Mouse (Mus musculus) macrophage (primary cell): ENCODE measurements around the gene Krt36. TPM values are rescaled to one million over a fixed set of nuclear protein-coding genes. Genes with fewer than 3 reads are reported as not detected.

ENCODE experiments used
- H3K27ac ChIP-seq: fragments of 350-480 bp; formaldehyde crosslinking; 2 replicates; pipeline ENCODE4 v1.9.0; 2021
- H3K36me3 ChIP-seq: fragments of 350-480 bp; formaldehyde crosslinking; 2 replicates; pipeline ENCODE4 v1.9.0; 2021; ENCODE audit errors: inconsistent target
- H3K4me3 ChIP-seq: fragments of 350-480 bp; formaldehyde crosslinking; 2 replicates; pipeline ENCODE4 v1.9.0; 2021; ENCODE audit errors: inconsistent target
- H3K79me2 ChIP-seq: fragments of 350-480 bp; formaldehyde crosslinking; 2 replicates; pipeline ENCODE4 v1.9.0; 2021; ENCODE audit errors: inconsistent target
- WGBS: methylation state at CpG from one replicate; pipeline ENCODE4 v1.1.7; 2026; ENCODE audit warnings: inconsistent platforms; ENCODE audit not compliant: missing documents; 5-methylcytosine and 5-hydroxymethylcytosine counted together
- polyA plus RNA-seq: library from polyadenylated mRNA; stranded (reverse); fragments of 250-400 nt; gene quantifications from 3 replicates; pipeline ENCODE4 v1.2.4, GENCODE M21; 2018; ENCODE audit warnings: inconsistent platforms

The Krt36 gene
- polyA plus RNA-seq, 1 experiment from 2014 or later = not detected

DNA sequence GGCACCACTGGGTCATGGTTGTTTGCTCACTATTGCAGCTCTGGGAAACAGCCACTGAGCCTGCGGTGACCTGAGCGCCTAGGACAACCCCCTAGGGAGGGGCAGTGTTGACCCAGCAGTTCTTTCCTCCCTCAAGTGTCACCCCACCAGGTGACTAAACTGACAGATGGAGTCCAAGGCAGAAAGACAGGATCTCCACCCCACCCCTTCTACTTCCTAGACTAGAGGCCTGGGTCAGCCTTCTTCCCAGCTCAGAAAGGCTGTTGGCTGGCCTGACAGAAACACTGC lies 8.3 kb upstream of the Krt36 start:
- Histone ChIP-seq H3K79me2 (no peaks in the 10 kb centered on the region), H3K27ac (no peak overlapping the region), H3K4me3 (no peak overlapping the region), H3K36me3 (no peaks in the 10 kb centered on the region)
- WGBS = 100% methylated on average over 2 of the region's 2 CpGs

DNA sequence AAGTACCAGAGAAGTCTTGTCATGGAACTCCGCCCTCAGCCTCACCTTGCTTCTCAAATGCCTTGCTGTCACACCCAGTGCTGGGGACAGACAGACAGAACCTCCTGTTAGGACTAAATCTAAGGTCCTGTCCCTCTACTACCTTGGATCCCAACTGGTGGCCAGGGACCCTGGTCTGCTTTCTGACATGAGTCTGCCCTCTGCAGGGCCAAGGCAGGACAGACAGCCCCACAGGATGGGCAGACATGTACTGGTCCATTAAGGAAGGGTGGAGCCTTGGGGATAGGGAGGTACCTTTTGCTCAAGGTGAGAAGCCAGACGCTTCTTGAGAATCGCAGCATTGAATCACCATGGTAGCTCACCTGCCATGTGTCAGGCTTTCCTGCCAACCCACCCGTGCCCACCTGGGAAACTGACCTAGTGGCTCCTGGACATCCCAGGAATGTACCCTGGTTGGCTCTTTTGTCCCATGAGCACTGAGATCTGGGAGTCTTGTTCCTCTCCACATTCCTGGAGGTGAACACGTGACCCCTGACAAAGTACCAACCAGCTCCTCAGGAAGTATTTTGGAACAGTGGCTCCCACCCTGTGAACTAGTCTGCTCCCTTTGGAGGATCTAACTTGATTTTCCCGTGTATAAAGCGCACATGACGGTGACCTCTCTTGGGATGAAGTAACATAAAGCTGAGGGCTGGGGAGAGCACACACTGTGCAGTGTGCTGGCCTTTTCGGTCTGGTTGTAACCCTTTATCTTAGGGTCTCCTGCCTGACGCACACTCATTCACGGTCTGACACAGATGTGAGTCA lies 7.7 kb upstream of the Krt36 start:
- no peaks in the 10 kb centered on the region for H3K36me3 ChIP-seq
- H3K27ac ChIP-seq = no peak overlapping the region
- no peak overlapping the region for H3K4me3 ChIP-seq
- 90% methylated on average over 11 of the region's 11 CpGs for WGBS
- H3K79me2 ChIP-seq = no peaks in the 10 kb centered on the region

DNA sequence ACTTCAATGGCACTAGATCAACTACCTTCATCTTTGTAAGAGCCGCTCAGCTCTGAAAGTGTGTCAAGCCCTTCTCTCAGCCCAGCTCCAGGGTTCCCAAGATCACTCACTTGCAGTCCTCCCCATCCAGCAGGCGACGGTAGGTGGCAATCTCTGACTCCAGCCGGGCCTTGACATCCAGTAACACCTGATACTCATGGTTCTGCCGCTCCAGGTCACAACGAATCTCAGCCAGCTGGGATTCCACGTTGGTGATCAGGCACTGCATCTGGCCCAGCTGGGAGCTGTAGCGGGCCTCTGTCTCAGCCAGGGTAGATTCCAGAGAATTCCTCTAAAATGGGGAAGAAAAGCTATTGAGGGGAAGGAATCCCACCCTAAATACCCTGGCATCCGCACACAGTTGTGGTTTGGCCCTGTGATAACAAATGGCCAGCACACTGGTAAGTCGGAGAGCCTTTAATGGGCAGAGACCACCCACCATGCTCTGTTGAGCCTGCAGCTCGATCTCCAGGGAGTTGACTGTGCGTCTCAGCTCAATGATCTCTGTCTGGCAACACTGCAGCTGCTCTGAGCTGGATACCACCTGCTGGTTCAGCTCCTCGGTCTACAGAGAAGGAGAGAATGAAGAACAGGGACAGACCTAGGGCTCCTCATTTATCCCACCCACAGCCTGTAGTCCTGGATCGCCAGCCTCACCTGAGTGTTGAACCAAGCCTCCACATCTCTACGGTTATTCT lies 2.6 kb downstream of the Krt36 start:
- H3K36me3 ChIP-seq = no peaks in the 10 kb centered on the region
- H3K4me3 ChIP-seq = no peak overlapping the region
- H3K79me2 ChIP-seq = no peaks in the 10 kb centered on the region
- WGBS = 81% methylated on average over 15 of the region's 15 CpGs
- H3K27ac ChIP-seq = no peak overlapping the region

DNA sequence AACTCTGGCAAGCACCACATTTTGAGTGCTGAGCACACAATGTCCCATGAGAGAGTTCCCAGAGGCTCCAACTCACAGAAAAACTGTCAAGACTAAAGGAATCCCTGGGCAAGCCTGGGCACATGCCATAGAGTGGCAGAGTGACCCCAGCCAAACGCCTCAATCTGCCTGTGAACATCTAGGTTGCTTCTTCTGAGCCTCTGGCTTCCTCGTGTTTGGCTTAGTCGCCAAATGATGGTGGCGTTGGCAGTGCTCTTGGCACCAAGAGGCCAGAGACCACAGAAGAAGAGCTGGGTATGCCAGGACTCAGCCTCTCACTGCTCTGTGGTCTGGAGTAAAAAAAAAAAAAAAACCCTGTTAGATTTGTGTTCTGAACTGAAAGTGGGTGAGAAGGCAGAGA lies 5.0 kb downstream of the Krt36 start:
- WGBS = 83% methylated on average over 4 of the region's 4 CpGs
- Histone ChIP-seq H3K36me3 (no peaks in the 10 kb centered on the region), H3K27ac (no peak overlapping the region), H3K4me3 (no peak overlapping the region), H3K79me2 (no peaks in the 10 kb centered on the region)

DNA sequence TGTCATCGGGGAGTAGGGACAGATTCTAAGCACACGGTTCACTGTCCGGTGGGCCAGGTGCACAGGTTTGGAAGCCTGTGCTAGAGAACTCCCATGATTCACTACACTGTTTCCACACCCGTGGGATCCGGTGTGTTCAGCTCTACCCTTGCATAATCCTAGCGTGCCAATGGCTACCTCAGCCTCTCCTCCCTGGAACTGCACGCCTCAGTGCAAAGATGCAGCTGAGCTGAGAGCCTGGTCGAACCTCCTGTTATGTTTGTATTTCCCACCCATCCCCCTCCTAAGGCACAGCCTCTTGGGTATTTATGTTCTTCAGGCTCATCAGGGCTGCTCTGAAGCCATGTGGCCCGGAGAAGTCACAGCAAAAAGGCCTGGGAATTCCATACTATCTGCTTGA lies 7.6 kb downstream of the Krt36 start:
- 89% methylated on average over 9 of the region's 9 CpGs for WGBS
- H3K79me2 ChIP-seq = no peaks in the 10 kb centered on the region

DNA sequence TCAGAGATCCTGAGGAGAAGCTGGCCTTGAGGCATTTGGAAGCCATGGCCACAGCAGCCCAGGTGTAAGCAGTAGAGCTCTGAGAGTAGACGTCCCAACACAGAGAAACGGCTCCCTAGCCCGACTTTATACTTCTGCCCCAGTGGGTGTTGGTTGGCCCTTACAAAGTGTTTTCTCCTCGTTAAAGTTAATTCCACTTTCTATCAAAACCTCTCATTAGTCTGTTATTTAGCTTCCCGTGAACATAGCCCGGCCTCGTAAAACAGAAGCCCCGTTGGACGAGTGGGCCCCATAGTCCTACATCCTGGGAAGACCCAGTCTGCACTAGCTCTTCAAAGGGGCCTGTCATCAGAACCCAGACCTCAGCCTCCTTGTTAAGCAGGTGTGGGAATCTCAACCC lies 9.3 kb downstream of the Krt36 start, which contains the start of gene Krt35:
Gene Krt35, minus strand, starts transcription at position 101 of the 400 bp plus-strand sequence.
- Histone ChIP-seq H3K4me3 (no peak within 1 kb of the TSS), H3K36me3 (no peaks in the 10 kb centered on the region), H3K79me2 (no peaks in the 10 kb centered on the region), H3K27ac (no peak within 1 kb of the TSS)
- 82% methylated on average over 9 of the region's 9 CpGs for WGBS

More for the DNA sequence above, 7.6 kb downstream of the Krt36 start:
- Histone ChIP-seq H3K27ac (no peak overlapping the region), H3K36me3 (no peaks in the 10 kb centered on the region), H3K4me3 (no peak overlapping the region)

DNA sequence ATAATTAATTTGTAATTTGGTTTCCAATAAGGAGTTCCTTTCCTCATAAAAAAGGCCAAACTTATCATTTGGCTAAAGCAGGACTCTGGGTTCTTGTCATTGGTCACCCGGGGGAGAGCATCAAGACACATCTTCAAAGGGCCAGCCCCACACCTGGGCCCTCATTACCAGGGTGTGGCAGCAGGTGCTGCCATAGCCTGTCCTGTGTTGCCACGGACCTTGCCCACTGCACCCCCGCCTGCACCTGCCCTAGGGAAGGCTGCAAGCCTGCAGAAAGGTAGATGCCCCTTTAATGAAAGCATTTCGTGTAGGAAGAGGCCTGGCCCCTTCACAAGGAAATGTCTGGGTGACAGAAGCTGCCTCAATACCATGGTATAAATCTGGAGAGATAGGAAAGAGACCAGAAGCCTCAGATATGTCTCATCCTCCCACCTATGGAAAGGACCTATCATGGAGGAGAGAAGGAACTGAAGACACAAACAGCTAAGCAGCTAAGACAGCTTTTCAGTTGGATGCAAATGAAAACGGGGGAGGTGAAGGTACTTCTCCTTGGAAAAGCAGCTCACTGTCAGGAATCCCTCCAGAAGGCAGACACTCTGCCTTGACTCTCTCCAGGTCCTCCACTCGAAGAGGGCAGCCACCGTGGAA lies 16.9 kb downstream of the Krt36 start:
- Histone ChIP-seq H3K27ac (no peak overlapping the region), H3K79me2 (no peaks in the 10 kb centered on the region), H3K36me3 (no peaks in the 10 kb centered on the region), H3K4me3 (no peak overlapping the region)
- WGBS = 68% methylated on average over 7 of the region's 7 CpGs

DNA sequence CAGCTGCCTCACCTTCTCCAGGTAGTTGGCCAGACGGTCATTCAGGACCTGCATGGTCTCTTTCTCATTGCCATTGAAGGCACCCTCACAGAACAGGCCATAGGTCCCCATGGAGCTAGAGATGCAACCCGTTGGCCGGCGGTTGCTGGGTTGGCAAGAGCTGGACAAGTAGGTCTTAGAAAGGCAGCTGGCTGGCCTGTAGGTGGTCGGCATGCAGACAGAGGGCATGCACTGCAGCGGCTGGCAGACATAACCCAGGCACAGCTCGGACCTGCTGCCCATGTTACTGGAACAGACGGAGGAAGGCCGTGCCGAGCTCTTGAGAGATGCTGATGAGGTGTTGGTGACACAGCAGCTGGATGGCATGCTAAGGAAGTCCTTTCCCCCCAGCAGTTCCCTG lies 17.6 kb downstream of the Krt36 start, which contains the start of gene Krt32:
Gene Krt32, minus strand, starts transcription at position 366 of the 400 bp plus-strand sequence.
- Histone ChIP-seq H3K79me2 (no peaks in the 10 kb centered on the region), H3K36me3 (no peaks in the 10 kb centered on the region), H3K4me3 (no peak within 1 kb of the TSS), H3K27ac (no peak within 1 kb of the TSS)
- WGBS = 98% methylated on average over 8 of the region's 10 CpGs

DNA sequence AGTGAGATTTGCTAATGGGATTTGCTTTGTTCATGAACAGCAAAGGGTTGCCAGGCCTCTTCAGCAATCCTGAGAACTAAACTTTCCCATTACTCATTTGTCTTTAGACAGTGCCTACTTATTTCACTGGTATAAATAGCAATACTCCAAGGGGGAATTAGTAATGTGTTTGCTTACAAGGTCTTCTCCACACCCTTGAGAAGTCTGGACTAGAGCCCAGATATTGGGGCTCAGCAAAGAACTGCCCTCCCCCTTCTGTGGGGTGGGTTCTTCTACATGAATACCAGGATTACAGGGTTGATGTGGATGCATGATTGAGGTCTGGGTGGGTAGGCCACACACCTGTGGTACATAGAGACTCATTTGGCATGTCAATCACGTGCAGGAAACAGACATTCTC lies 31.6 kb downstream of the Krt36 start:
- Histone ChIP-seq H3K36me3 (no peaks in the 10 kb centered on the region), H3K79me2 (no peaks in the 10 kb centered on the region), H3K27ac (no peak overlapping the region), H3K4me3 (no peak overlapping the region)
- 40% methylated on average over 1 of the region's 1 CpGs for WGBS

DNA sequence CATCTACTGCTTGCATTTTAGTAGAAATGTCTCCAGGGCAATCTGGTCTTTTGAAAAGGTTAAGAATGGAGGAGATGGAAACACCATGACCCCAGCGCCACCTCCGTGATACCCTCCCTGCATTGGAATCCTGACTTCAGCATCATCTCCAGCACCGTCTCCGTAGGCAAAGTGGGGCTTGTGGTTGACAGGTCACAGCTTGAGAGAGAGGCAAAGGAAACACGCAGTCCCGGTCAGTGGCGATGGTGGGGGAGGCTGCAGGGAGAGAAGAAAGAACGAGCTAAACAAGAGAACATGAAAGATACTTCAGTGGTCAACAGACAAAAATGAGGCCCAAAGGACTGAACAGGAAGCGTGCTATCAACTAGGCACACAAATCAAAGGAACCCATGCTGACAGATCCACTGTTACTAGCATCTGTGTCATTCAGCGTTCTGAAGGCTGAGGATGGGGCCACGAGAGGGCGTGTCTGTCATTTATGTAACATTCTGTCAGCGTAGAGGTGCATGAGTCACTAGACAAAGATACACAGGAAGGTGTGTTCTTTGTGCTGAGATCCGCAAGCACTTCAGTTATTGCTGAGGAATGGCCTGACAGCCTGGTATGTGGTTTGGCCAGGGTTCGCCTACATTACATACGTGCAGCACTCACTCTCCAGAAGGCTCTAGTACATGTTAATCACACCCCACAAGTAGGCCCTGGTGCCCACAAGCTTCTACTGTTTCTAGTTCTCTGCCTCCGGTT lies 38.0 kb downstream of the Krt36 start:
- WGBS = 84% methylated on average over 17 of the region's 17 CpGs
- no peak overlapping the region for H3K27ac ChIP-seq
- no peaks in the 10 kb centered on the region for H3K36me3 ChIP-seq
- no peaks in the 10 kb centered on the region for H3K79me2 ChIP-seq
- H3K4me3 ChIP-seq = no peak overlapping the region

DNA sequence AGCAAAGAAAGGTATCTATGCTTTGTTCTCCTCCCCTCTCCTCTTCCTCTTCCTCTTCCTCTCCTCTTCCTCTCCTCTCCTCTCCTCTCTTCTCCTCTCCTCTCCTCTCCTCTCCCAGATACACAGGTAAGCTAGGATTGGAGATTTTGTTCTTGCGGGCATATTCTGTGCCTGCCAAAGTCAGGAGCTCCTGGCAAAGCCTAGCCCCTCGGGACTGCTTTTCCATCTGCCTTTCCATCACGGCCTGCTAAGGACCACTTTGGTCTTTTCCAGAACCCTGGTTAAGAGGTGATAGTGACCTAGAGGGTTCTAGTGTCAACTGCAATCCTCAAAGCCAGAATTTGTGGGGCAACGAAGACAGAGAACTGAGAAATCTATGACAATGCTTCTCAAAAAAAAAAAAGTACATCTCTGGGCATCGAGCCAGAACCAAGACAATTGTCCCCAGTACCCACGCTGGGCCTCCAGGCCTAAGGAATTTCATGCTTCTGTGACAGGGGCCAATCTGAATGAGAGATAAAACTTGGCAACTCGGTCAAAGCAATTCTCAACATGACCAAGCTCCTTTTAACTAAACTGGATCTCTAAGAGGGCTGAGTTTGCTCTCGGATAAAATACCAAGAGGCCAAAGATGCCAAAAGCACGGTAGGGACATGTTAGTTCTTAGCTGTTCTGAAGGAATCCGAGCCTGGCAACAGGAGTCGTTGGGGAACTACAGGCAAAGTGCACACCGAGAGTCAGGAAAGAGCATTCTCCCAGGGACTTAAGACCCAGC lies 39.0 kb downstream of the Krt36 start:
- H3K79me2 ChIP-seq = no peaks in the 10 kb centered on the region
- H3K27ac ChIP-seq = no peak overlapping the region
- no peak overlapping the region for H3K4me3 ChIP-seq
- whole genome bisulfite sequencing = 91% methylated on average over 12 of the region's 12 CpGs
- H3K36me3 ChIP-seq = no peaks in the 10 kb centered on the region

DNA sequence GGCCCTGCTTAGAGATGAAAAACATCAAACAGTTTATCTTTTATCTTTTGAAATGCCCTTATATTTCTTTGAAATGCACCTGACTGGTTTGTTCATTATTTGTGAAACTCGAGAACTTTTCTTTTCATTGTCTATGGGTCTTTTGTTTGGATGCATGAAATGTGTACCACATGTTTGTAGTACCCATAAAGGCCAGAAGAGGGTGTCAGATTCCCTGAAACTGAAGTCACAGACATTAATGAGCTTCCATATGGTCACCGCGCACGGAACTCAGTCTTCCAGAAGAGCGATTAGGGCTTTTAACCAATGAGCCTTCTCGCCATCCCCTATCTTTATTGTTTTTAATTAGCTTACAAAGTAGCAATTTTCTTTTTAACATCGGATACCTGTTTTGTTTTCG lies 46.6 kb downstream of the Krt36 start:
- WGBS = 85% methylated on average over 7 of the region's 8 CpGs
- H3K4me3 ChIP-seq = no peak overlapping the region
- H3K27ac ChIP-seq = no peak overlapping the region
- H3K79me2 ChIP-seq = no peaks in the 10 kb centered on the region
- no peaks in the 10 kb centered on the region for H3K36me3 ChIP-seq

DNA sequence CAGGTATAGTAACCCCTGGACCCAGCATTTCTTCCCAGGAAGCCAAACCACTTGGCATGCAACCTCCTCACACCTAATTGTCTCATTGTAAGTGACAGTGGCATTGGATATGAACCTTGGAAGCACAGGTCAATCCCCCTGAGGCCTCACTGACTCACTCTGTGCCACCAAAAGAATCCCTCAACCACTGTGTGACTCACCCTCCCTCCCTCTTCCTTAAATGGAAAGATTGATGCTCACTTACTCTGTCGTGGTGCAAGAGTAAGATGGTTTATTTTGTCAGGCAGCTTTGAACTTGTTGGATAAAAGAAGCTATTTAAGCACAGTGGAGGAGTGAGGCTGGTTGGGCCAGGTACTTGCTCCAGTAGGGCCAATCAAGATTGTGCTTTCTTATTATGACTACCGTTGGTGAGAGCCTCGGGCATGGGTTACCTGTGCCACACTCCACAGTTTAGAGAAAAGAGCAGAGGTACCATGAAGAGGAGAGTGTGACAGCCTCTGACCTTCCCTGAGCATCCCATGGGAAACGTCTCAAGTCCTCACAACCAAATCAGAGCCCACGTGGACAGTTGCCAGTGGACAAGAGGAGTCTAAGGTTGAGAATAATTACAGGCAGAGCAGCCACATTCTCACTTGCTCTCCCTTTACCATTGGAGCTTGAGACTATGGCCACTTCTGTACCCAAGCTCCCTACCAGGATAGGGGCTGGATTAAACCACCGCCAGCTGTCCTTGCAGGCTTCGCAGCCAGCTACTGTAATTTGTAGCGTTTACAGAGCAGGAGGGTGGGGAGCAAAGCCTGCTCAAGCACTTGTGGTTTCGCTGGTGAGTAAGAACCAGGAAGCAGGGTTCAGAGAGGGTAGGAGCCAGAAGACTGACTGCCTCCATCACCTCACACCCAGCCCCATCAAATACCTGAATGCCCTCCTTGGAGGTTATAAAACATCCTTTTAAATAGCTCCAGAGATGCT lies 49.5 kb downstream of the Krt36 start:
- WGBS = 53% methylated on average over 9 of the region's 9 CpGs
- H3K27ac ChIP-seq = no peak overlapping the region
- no peaks in the 10 kb centered on the region for H3K79me2 ChIP-seq
- no peaks in the 10 kb centered on the region for H3K36me3 ChIP-seq
- H3K4me3 ChIP-seq = no peak overlapping the region
